Mouse (Mus musculus) stomach, embryonic 15.5 days (tissue): ENCODE measurements around the gene Eef2kmt. TPM values are rescaled to one million over a fixed set of nuclear protein-coding genes. Genes with fewer than 3 reads are reported as not detected.
"Not testable (repeated sequence)": the region's sequence is repeated elsewhere in the genome, so short reads cannot be mapped to it uniquely, and the experiment has no call there.

Experiments
- ATAC-seq: fragments of 200-750 bp; cut with Nextera tagmentation; 2 replicates; pipeline ENCODE4 v1.8.0; 2017; ENCODE audit warnings: low read depth, moderate number of reproducible peaks, moderate TSS enrichment; ENCODE audit not compliant: insufficient read depth, low FRiP score
- H3K27ac ChIP-seq: fragments of 300-500 bp; sonication (generic); 2 replicates; pipeline ENCODE4 v1.5.1; 2015; ENCODE audit warnings: mild to moderate bottlenecking, inconsistent platforms
- H3K27me3 ChIP-seq: fragments of 300-500 bp; sonication (generic); replicated peaks from 2 replicates; pipeline ENCODE4 v1.6.1; 2015; ENCODE audit warnings: inconsistent platforms
- H3K36me3 ChIP-seq: fragments of 300-500 bp; sonication (generic); 2 replicates; pipeline ENCODE4 v1.6.1; 2015; ENCODE audit warnings: inconsistent platforms
- H3K4me1 ChIP-seq: fragments of 300-500 bp; sonication (generic); 2 replicates; pipeline ENCODE4 v1.6.1; 2015; ENCODE audit warnings: inconsistent platforms
- H3K4me2 ChIP-seq: fragments of 300-500 bp; sonication (generic); 2 replicates; pipeline ENCODE4 v1.6.1; 2015; ENCODE audit warnings: mild to moderate bottlenecking, inconsistent platforms
- H3K4me3 ChIP-seq: fragments of 300-500 bp; sonication (generic); replicated peaks from 2 replicates; pipeline ENCODE4 v1.5.1; 2015; ENCODE audit warnings: inconsistent platforms
- H3K9ac ChIP-seq: fragments of 300-500 bp; sonication (generic); 2 replicates; pipeline ENCODE4 v1.6.1; 2015; ENCODE audit warnings: inconsistent platforms
- H3K9me3 ChIP-seq: fragments of 300-500 bp; sonication (generic); 2 replicates; pipeline ENCODE4 v1.6.1; 2016; ENCODE audit warnings: inconsistent platforms
- WGBS: fragments of 180-500 bp; shearing (Covaris S2); methylation state at CpG from one replicate; pipeline ENCODE4 v1.1.7; 2015; 5-methylcytosine and 5-hydroxymethylcytosine counted together
- polyA plus RNA-seq: library from polyadenylated mRNA; unstranded; fragments of >200 nt; fragmentation: Nextera tagmentation; extraction: Ambion mirVana; gene quantifications from 2 replicates; pipeline ENCODE4 v1.2.1, GENCODE M21; 2015

Gene Eef2kmt
- polyA plus RNA-seq, 1 experiment from 2014 or later, result 33.7 TPM

- Histone ChIP-seq H3K27ac (no peak overlapping the region), H3K36me3 (peaks cover 22% of the 10 kb centered on the region), H3K9me3 (no peaks in the 10 kb centered on the region), H3K27me3 (no peaks in the 10 kb centered on the region), H3K9ac (no peak overlapping the region), H3K4me2 (no peak overlapping the region), H3K4me3 (no peak overlapping the region), H3K4me1 (peaks cover 16% of the 10 kb centered on the region)
- 85% methylated on average over 2 of the region's 2 CpGs for WGBS
- ATAC-seq, result no peak
Measured at GRCm38 (mm10) chr16:5252260-5252659, 3.5 kb downstream of the Eef2kmt start.

GRCm38 (mm10) chr16:5250891-5251290 is 4.9 kb downstream of the Eef2kmt start:
- Histone ChIP-seq H3K4me1 (peaks cover 16% of the 10 kb centered on the region), H3K27ac (no peak overlapping the region), H3K27me3 (no peaks in the 10 kb centered on the region), H3K9me3 (no peaks in the 10 kb centered on the region), H3K9ac (no peak overlapping the region), H3K4me3 (no peak overlapping the region), H3K4me2 (no peak overlapping the region), H3K36me3 (peaks cover 22% of the 10 kb centered on the region)
- 75% methylated on average over 3 of the region's 3 CpGs for WGBS
- ATAC-seq, result no peak

GRCm38 (mm10) chr16:5244411-5244810 is 11.4 kb downstream of the Eef2kmt start:
- ATAC-seq, result peak; percentile 70; the same call in 1 of the 2 replicates
- Histone ChIP-seq H3K36me3 (peaks cover 69% of the 10 kb centered on the region), H3K4me1 (no peaks in the 10 kb centered on the region), H3K4me2 (no peak overlapping the region), H3K9ac (no peak overlapping the region), H3K9me3 (no peaks in the 10 kb centered on the region), H3K4me3 (no peak overlapping the region), H3K27me3 (no peaks in the 10 kb centered on the region), H3K27ac (no peak overlapping the region)
- 34% methylated on average over 7 of the region's 7 CpGs for WGBS

- WGBS, result 90% methylated on average over 6 of the region's 6 CpGs
- H3K9me3 ChIP-seq, result no peaks in the 10 kb centered on the region
- ATAC-seq, result no peak
Measured at GRCm38 (mm10) chr16:5242882-5243281, 12.9 kb downstream of the Eef2kmt start.

GRCm38 (mm10) chr16:5242355-5242754 is 13.4 kb downstream of the Eef2kmt start:
- no peak for ATAC-seq
- 86% methylated on average over 4 of the region's 4 CpGs for WGBS

More at GRCm38 (mm10) chr16:5242882-5243281, 12.9 kb downstream of the Eef2kmt start:
- H3K4me3 ChIP-seq, result no peak overlapping the region
- no peak overlapping the region for H3K9ac ChIP-seq
- H3K27ac ChIP-seq, result no peak overlapping the region
- no peak overlapping the region for H3K4me2 ChIP-seq
- peaks cover 63% of the 10 kb centered on the region for H3K36me3 ChIP-seq
- H3K27me3 ChIP-seq, result no peaks in the 10 kb centered on the region
- H3K4me1 ChIP-seq, result no peaks in the 10 kb centered on the region

GRCm38 (mm10) chr16:5233418-5234313 is 22.1 kb downstream of the Eef2kmt start, which contains the start of gene Alg1:
Gene Alg1 (plus strand): TSS chr16:5233621.
- Histone ChIP-seq H3K9ac (peak within 1 kb of the TSS; percentile 79; the same call in 1 of the 2 replicates), H3K4me2 (peak within 1 kb of the TSS; percentile 80), H3K27ac (no peak within 1 kb of the TSS), H3K4me3 (peak within 1 kb of the TSS; percentile 94), H3K27me3 (no peaks in the 10 kb centered on the region), H3K36me3 (0 out of 2 replicates have a peak, but pooled peaks cover 5% of the 10 kb centered on the region), H3K4me1 (peaks cover 7% of the 10 kb centered on the region), H3K9me3 (no peaks in the 10 kb centered on the region)
- 2% methylated on average over 47 of the region's 47 CpGs for WGBS
- peak; percentile 95 for ATAC-seq

More at GRCm38 (mm10) chr16:5242355-5242754, 13.4 kb downstream of the Eef2kmt start:
- H3K9me3 ChIP-seq, result no peaks in the 10 kb centered on the region
- H3K27ac ChIP-seq, result no peak overlapping the region
- H3K4me3 ChIP-seq, result no peak overlapping the region
- no peak overlapping the region for H3K9ac ChIP-seq
- no peaks in the 10 kb centered on the region for H3K27me3 ChIP-seq
- no peak overlapping the region for H3K4me2 ChIP-seq
- peaks cover 58% of the 10 kb centered on the region for H3K36me3 ChIP-seq
- no peaks in the 10 kb centered on the region for H3K4me1 ChIP-seq

GRCm38 (mm10) chr16:5232982-5233381 is 22.8 kb downstream of the Eef2kmt start:
- no peaks in the 10 kb centered on the region for H3K27me3 ChIP-seq
- no peaks in the 10 kb centered on the region for H3K36me3 ChIP-seq
- H3K4me1 ChIP-seq, result peaks cover 7% of the 10 kb centered on the region
- no peak overlapping the region for H3K9ac ChIP-seq
- H3K9me3 ChIP-seq, result no peaks in the 10 kb centered on the region
- H3K4me3 ChIP-seq, result peak overlapping the region; percentile 94
- peak overlapping the region; percentile 80 for H3K4me2 ChIP-seq
- WGBS, result 69% methylated on average over 4 of the region's 4 CpGs
- H3K27ac ChIP-seq, result no peak overlapping the region
- peak; percentile 6; the same call in 1 of the 2 replicates for ATAC-seq

GRCm38 (mm10) chr16:5228103-5228502 is 27.7 kb downstream of the Eef2kmt start:
- WGBS, result 63% methylated on average over 3 of the region's 3 CpGs
- H3K27ac ChIP-seq, H3K36me3 ChIP-seq, H3K9ac ChIP-seq, H3K4me1 ChIP-seq, H3K4me2 ChIP-seq, H3K9me3 ChIP-seq, H3K27me3 ChIP-seq, ATAC-seq, H3K4me3 ChIP-seq: not testable (repeated sequence)

GRCm38 (mm10) chr16:5227501-5227900 is 28.3 kb downstream of the Eef2kmt start:
- not testable (repeated sequence) for H3K4me1 ChIP-seq, H3K4me3 ChIP-seq, H3K9ac ChIP-seq, H3K36me3 ChIP-seq, ATAC-seq, H3K4me2 ChIP-seq, H3K27ac ChIP-seq, H3K9me3 ChIP-seq, H3K27me3 ChIP-seq
- 78% methylated on average over 19 of the region's 19 CpGs for WGBS

- H3K27ac ChIP-seq, H3K9me3 ChIP-seq, H3K4me2 ChIP-seq, H3K4me1 ChIP-seq, H3K36me3 ChIP-seq, H3K27me3 ChIP-seq, ATAC-seq, H3K9ac ChIP-seq, H3K4me3 ChIP-seq: not testable (repeated sequence)
- WGBS, result 5% methylated on average over 1 of the region's 1 CpGs
Measured at GRCm38 (mm10) chr16:5226534-5226933, 29.2 kb downstream of the Eef2kmt start.

GRCm38 (mm10) chr16:5222140-5222539 is 33.6 kb downstream of the Eef2kmt start, which contains the start of gene AU021092:
Gene AU021092 (minus strand): TSS chr16:5222299.
- H3K4me2 ChIP-seq, result no peak within 1 kb of the TSS

GRCm38 (mm10) chr16:5221403-5221802 is 34.4 kb downstream of the Eef2kmt start:
- no peaks in the 10 kb centered on the region for H3K9me3 ChIP-seq
- H3K27ac ChIP-seq, result no peak overlapping the region
- H3K4me1 ChIP-seq, result 0 out of 2 replicates have a peak, but pooled peaks cover 4% of the 10 kb centered on the region
- H3K4me3 ChIP-seq, result no peak overlapping the region
- no peaks in the 10 kb centered on the region for H3K27me3 ChIP-seq
- no peak overlapping the region for H3K4me2 ChIP-seq
- H3K9ac ChIP-seq, result no peak overlapping the region
- ATAC-seq, result no peak
- H3K36me3 ChIP-seq, result no peaks in the 10 kb centered on the region
- WGBS, result 63% methylated on average over 4 of the region's 4 CpGs

More at GRCm38 (mm10) chr16:5222140-5222539, 33.6 kb downstream of the Eef2kmt start, which contains the start of gene AU021092:
- H3K9ac ChIP-seq, result no peak within 1 kb of the TSS
- no peaks in the 10 kb centered on the region for H3K36me3 ChIP-seq
- H3K4me1 ChIP-seq, result no peaks in the 10 kb centered on the region
- peak; percentile 50 for ATAC-seq
- WGBS, result 49% methylated on average over 6 of the region's 6 CpGs
- H3K9me3 ChIP-seq, result no peaks in the 10 kb centered on the region
- H3K27me3 ChIP-seq, result no peaks in the 10 kb centered on the region
- no peak within 1 kb of the TSS for H3K4me3 ChIP-seq
- H3K27ac ChIP-seq, result no peak within 1 kb of the TSS; the same call in 1 of the 2 replicates
